Mouse (Mus musculus) limb, embryonic 10.5 days (tissue): ENCODE results near the gene Hsph1. TPM values are rescaled to one million over a fixed set of nuclear protein-coding genes. Genes with fewer than 3 reads are reported as not detected.

Source experiments
- DNase-seq: peaks from one replicate; pipeline ENCODE4 v3.0.0-alpha.2; 2017; ENCODE audit warnings: low spot score
- H3K27ac ChIP-seq: fragments of 300-500 bp; sonication (generic); 2 replicates; pipeline ENCODE4 v1.5.1; 2016; ENCODE audit warnings: mild to moderate bottlenecking
- H3K27me3 ChIP-seq: fragments of 300-500 bp; sonication (generic); 2 replicates; pipeline ENCODE4 v1.6.1; 2016; ENCODE audit warnings: low read depth, mild to moderate bottlenecking; ENCODE audit not compliant: poor library complexity, severe bottlenecking
- H3K36me3 ChIP-seq: fragments of 300-500 bp; sonication (generic); 2 replicates; pipeline ENCODE4 v1.6.1; 2016; ENCODE audit warnings: mild to moderate bottlenecking, moderate library complexity
- H3K4me1 ChIP-seq: fragments of 300-500 bp; sonication (generic); 2 replicates; pipeline ENCODE4 v1.6.1; 2016
- H3K4me3 ChIP-seq: fragments of 300-500 bp; sonication (generic); 2 replicates; pipeline ENCODE4 v1.5.1; 2016; ENCODE audit warnings: mild to moderate bottlenecking, moderate library complexity
- H3K9me3 ChIP-seq: fragments of 300-500 bp; sonication (generic); replicated peaks from 2 replicates; pipeline ENCODE4 v1.6.1; 2016; ENCODE audit warnings: mild to moderate bottlenecking
- WGBS: fragments of 180-500 bp; shearing (Covaris S2); methylation state at CpG from one replicate; pipeline ENCODE4 v1.1.7; 2016; 5-methylcytosine and 5-hydroxymethylcytosine counted together
- polyA plus RNA-seq: library from polyadenylated mRNA; unstranded; fragments of >200 nt; fragmentation: Nextera tagmentation; extraction: Ambion mirVana; gene quantifications from 2 replicates; pipeline ENCODE4 v1.2.1, GENCODE M21; 2016

Hsph1 gene
- polyA plus RNA-seq, 1 experiment from 2014 or later: 129 TPM

DNA sequence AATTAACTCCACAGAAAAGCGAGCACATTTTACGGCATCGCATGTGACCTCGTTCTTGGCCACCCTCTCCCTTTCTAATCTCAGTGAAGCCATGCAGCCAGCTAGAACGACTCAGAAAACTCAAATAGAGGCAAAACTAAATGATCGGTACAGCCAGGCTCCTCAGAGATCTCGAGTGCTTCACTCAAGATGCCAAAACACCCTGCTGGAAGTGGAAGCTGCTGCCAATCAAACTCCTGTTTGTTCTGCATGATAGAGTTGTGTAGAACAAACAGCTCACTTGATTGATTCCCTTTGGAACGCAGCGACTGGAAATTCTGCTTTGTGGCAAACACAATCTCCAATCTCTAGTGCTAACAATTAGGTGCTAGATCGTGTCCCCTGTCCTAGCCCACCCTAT lies 59.2 kb downstream of the Hsph1 start:
- H3K27me3 ChIP-seq: no peaks in the 10 kb centered on the region
- no peak overlapping the region for H3K4me3 ChIP-seq
- H3K36me3 ChIP-seq: no peaks in the 10 kb centered on the region
- H3K27ac ChIP-seq: no peak overlapping the region
- no peaks in the 10 kb centered on the region; the same call in 1 of the 2 replicates for H3K4me1 ChIP-seq
- DNase-seq: no peak
- H3K9me3 ChIP-seq: no peaks in the 10 kb centered on the region
- WGBS: 69% methylated on average over 10 of the region's 10 CpGs

DNA sequence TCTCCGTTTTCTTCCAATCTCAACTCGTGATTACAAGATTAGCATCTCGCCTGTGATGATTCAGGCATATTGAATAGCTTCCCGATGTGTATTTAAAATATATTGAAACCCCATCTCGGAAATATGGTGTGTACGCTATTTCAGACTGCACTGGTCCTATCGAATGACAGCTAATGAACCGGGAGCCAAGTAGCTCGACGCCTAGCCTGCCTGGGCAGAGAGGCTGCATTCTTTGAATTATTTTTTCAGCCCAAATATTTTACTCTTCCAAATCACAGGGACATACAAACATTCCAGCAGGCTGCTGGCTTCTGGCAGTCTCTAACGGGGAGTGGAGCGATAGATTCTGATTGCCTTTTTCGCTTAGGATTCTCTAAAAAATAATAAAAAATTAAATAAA lies 67.2 kb downstream of the Hsph1 start:
- Histone ChIP-seq H3K36me3 (no peaks in the 10 kb centered on the region), H3K27ac (no peak overlapping the region), H3K4me3 (no peak overlapping the region), H3K4me1 (peaks cover 18% of the 10 kb centered on the region), H3K9me3 (no peaks in the 10 kb centered on the region), H3K27me3 (no peaks in the 10 kb centered on the region)
- no peak for DNase-seq
- 85% methylated on average over 13 of the region's 13 CpGs for WGBS

DNA sequence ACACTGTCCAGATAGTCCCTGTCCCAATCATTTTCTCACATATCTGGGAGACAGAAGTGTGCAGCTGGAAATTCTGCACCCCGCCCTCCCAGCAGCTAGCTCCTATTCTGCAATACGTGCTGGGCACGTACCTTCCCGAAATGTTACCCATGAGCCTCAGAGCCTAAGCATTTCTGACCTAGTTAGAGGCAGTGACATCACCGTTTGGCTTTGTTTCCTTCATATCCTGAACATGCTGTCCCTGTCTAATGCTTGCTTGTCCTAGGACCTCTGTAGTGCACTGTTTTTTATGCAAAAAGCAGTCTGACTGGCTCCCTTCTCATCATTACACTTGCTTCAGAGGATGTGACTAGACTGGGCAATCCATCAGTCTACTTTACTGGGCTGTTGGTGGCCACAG lies 69.2 kb downstream of the Hsph1 start:
- H3K27me3 ChIP-seq: no peaks in the 10 kb centered on the region
- no peak for DNase-seq
- 89% methylated on average over 5 of the region's 5 CpGs for WGBS

DNA sequence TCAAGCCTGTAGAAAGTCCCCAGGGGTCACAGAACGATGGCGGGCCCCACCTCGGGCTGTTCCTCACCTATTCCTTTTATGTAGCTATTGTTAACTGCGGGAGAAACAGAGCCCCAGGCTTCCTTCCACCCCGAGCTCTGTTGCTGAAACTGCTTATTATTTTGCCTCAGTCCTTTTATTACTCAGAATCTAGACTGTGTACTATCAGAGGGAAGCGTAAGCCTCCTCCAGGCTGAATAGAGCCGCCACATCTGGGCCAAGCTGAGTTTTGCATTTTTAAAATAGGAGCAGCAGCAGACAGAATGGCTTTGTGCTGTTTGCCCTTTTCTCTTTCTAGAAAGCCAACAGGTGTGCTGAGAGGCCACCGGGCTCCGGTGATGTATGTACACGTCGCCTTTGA lies 70.2 kb downstream of the Hsph1 start:
- Histone ChIP-seq H3K27ac (no peak overlapping the region), H3K9me3 (no peaks in the 10 kb centered on the region), H3K4me1 (peaks cover 18% of the 10 kb centered on the region), H3K27me3 (no peaks in the 10 kb centered on the region), H3K4me3 (no peak overlapping the region), H3K36me3 (no peaks in the 10 kb centered on the region)
- DNase-seq: no peak
- WGBS: 67% methylated on average over 11 of the region's 11 CpGs

More for the DNA sequence above, 69.2 kb downstream of the Hsph1 start:
- H3K36me3 ChIP-seq: no peaks in the 10 kb centered on the region
- H3K27ac ChIP-seq: no peak overlapping the region; the same call in 1 of the 2 replicates
- no peak overlapping the region for H3K4me3 ChIP-seq
- no peaks in the 10 kb centered on the region for H3K9me3 ChIP-seq
- H3K4me1 ChIP-seq: peaks cover 18% of the 10 kb centered on the region

Other genes starting within 250 kb of the Hsph1 start
- 0.26 and 0.33 TPM in 2 replicates for gene Medag, start 224.6 kb downstream of the Hsph1 start, polyA plus RNA-seq
- 0.15 and 0.30 TPM in 2 replicates for gene Tex26, start 196.7 kb downstream of the Hsph1 start, polyA plus RNA-seq
- not detected in 2 replicates for gene Wdr95, start 107.7 kb downstream of the Hsph1 start, polyA plus RNA-seq
- gene B3glct, start 41.9 kb upstream of the Hsph1 start, polyA plus RNA-seq: 20.4 and 21.1 TPM in 2 replicates